Mouse (Mus musculus) myocyte (in vitro differentiated cells): ENCODE measurements around the gene Zbtb26. TPM values are rescaled to one million over a fixed set of nuclear protein-coding genes. Genes with fewer than 3 reads are reported as not detected.
A peak's percentile ranks its signal among the peaks of the same experiment; 100 is the strongest.

Experiments
- H3K27me3 ChIP-seq: one replicate; pipeline ENCODE4 v1.6.1; 2011; ENCODE audit not compliant: control insufficient read depth, insufficient read depth, insufficient read length
- H3K36me3 ChIP-seq: one replicate; pipeline ENCODE4 v1.6.1; 2011; ENCODE audit not compliant: control insufficient read depth, insufficient read depth
- H3K4me2 ChIP-seq: one replicate; pipeline ENCODE4 v1.6.1; 2011; ENCODE audit warnings: low read depth, control low read depth
- H3K4me3 ChIP-seq: one replicate; pipeline ENCODE4 v1.5.1; 2011; ENCODE audit warnings: mild to moderate bottlenecking, control low read depth, moderate library complexity
- H3K79me2 ChIP-seq: one replicate; pipeline ENCODE4 v1.6.1; 2011; ENCODE audit not compliant: control insufficient read depth, insufficient read depth
- H3ac ChIP-seq: one replicate; pipeline ENCODE4 v1.6.1; 2011; ENCODE audit not compliant: control insufficient read depth, insufficient read length
- CEBPB ChIP-seq: IDR thresholded peaks from 2 replicates; pipeline ENCODE4 v1.6.1; 2011; ENCODE audit warnings: mild to moderate bottlenecking, moderate library complexity; ENCODE audit not compliant: poor library complexity, insufficient read depth, severe bottlenecking
- E2F4 ChIP-seq: IDR thresholded peaks from one replicate; pipeline ENCODE4 v1.6.1; 2011; ENCODE audit warnings: mild to moderate bottlenecking, control low read depth, moderate library complexity; ENCODE audit not compliant: insufficient read depth
- MAX ChIP-seq: IDR thresholded peaks from one replicate; pipeline ENCODE4 v1.6.1; 2011; ENCODE audit warnings: low read depth, mild to moderate bottlenecking, control low read depth
- MYOD1 ChIP-seq, 3 experiments: IDR thresholded peaks; one replicate each; pipeline ENCODE4 v1.6.1; 2011; ENCODE audit warnings: control low read depth in 2 of 3, low read depth in 2 of 3, mild to moderate bottlenecking in 2 of 3, moderate library complexity in 1 of 3; ENCODE audit not compliant: insufficient read length in 2 of 3, control insufficient read depth in 1 of 3
- MYOG ChIP-seq, 3 experiments: IDR thresholded peaks; one replicate each; pipeline ENCODE4 v1.6.1; 2011; ENCODE audit warnings: control low read depth in 2 of 3, low read depth in 2 of 3, mild to moderate bottlenecking in 2 of 3; ENCODE audit not compliant: insufficient read length in 2 of 3, control insufficient read depth in 1 of 3, insufficient read depth in 1 of 3
- POLR2A ChIP-seq: IDR thresholded peaks from one replicate; pipeline ENCODE4 v1.6.1; 2011; ENCODE audit warnings: low read depth, mild to moderate bottlenecking, control low read depth, moderate library complexity; ENCODE audit not compliant: insufficient read length
- POLR2AphosphoS2 ChIP-seq: IDR thresholded peaks from one replicate; pipeline ENCODE4 v1.6.1; 2011; ENCODE audit warnings: low read depth, control low read depth; ENCODE audit not compliant: insufficient read length
- REST ChIP-seq: IDR thresholded peaks from one replicate; pipeline ENCODE4 v1.6.1; 2011; ENCODE audit warnings: mild to moderate bottlenecking, control low read depth, moderate library complexity; ENCODE audit not compliant: insufficient read depth, insufficient read length
- SRF ChIP-seq: IDR thresholded peaks from one replicate; pipeline ENCODE4 v1.6.1; 2011; ENCODE audit warnings: low read depth; ENCODE audit not compliant: control insufficient read depth, insufficient read length
- TCF12 ChIP-seq: IDR thresholded peaks from one replicate; pipeline ENCODE4 v1.6.1; 2011; ENCODE audit warnings: mild to moderate bottlenecking, control low read depth; ENCODE audit not compliant: poor library complexity, insufficient read depth, severe bottlenecking
- TCF3 ChIP-seq: IDR thresholded peaks from one replicate; pipeline ENCODE4 v1.6.1; 2011; ENCODE audit warnings: low read depth, control low read depth; ENCODE audit not compliant: insufficient read length
- USF1 ChIP-seq: IDR thresholded peaks from one replicate; pipeline ENCODE4 v1.6.1; 2011; ENCODE audit warnings: low read depth, mild to moderate bottlenecking, control low read depth, moderate library complexity
- polyA plus RNA-seq: library from polyadenylated mRNA; unstranded; fragments of >200 nt; fragmentation: generic; extraction: Trizol; gene quantifications from one replicate; pipeline ENCODE4 v1.2.1, GENCODE M21; 2012; ENCODE audit warnings: missing spikeins

Gene Zbtb26
- polyA plus RNA-seq, 1 experiment, result 0.97 TPM

- H3K79me2 ChIP-seq, result peaks cover 14% of the 10 kb centered on the region
- TF ChIP-seq MYOD1 (IDR thresholded peaks at IDR 0.05; ENCODE audit: control insufficient read depth in 1 of 3, insufficient read length in 2 of 3, low read depth in 2 of 3) (no peak), TCF3 (no peak), MYOG (IDR thresholded peaks at IDR 0.05; ENCODE audit: control insufficient read depth in 1 of 3, insufficient read depth in 1 of 3, insufficient read length in 2 of 3, low read depth in 2 of 3) (no peak), REST (no peak), USF1 (no peak), TCF12 (no peak), CEBPB (no peak), SRF (no peak), POLR2AphosphoS2 (no peak), POLR2A (no peak), E2F4 (no peak), MAX (no peak)
- no peak overlapping the region for H3ac ChIP-seq
- no peak overlapping the region for H3K4me3 ChIP-seq
- H3K27me3 ChIP-seq, result no peaks in the 10 kb centered on the region
- H3K4me2 ChIP-seq, result no peak overlapping the region
- peaks cover 32% of the 10 kb centered on the region for H3K36me3 ChIP-seq
These were observed 37.1 kb upstream of the Zbtb26 start for GRCm38 (mm10) chr2:37480039-37480438.

GRCm38 (mm10) chr2:37479559-37479958 lies 36.6 kb upstream of the Zbtb26 start:
- no peak for TF ChIP-seq POLR2A
- no peak for TF ChIP-seq TCF12
- no peak for TF ChIP-seq USF1
- TF ChIP-seq SRF, result no peak
- TF ChIP-seq POLR2AphosphoS2, result no peak
- no peak for TF ChIP-seq TCF3
- no peak for TF ChIP-seq REST
- TF ChIP-seq MYOD1 (IDR thresholded peaks at IDR 0.05; ENCODE audit: control insufficient read depth in 1 of 3, insufficient read length in 2 of 3, low read depth in 2 of 3), result no peak
- no peak for TF ChIP-seq E2F4
- no peak for TF ChIP-seq MAX
- no peak for TF ChIP-seq CEBPB
- no peak for TF ChIP-seq MYOG (IDR thresholded peaks at IDR 0.05; ENCODE audit: control insufficient read depth in 1 of 3, insufficient read depth in 1 of 3, insufficient read length in 2 of 3, low read depth in 2 of 3)
- H3K4me2 ChIP-seq, result no peak overlapping the region
- no peak overlapping the region for H3ac ChIP-seq
- H3K79me2 ChIP-seq, result peaks cover 14% of the 10 kb centered on the region
- peaks cover 37% of the 10 kb centered on the region for H3K36me3 ChIP-seq
- H3K4me3 ChIP-seq, result no peak overlapping the region
- no peaks in the 10 kb centered on the region for H3K27me3 ChIP-seq

GRCm38 (mm10) chr2:37466266-37466665 lies 23.3 kb upstream of the Zbtb26 start:
- Histone ChIP-seq H3K36me3 (peaks cover 15% of the 10 kb centered on the region), H3K27me3 (no peaks in the 10 kb centered on the region), H3ac (no peak overlapping the region), H3K79me2 (peaks cover 52% of the 10 kb centered on the region), H3K4me2 (no peak overlapping the region), H3K4me3 (no peak overlapping the region)
- TF ChIP-seq MAX, result no peak

GRCm38 (mm10) chr2:37460707-37461106 lies 17.8 kb upstream of the Zbtb26 start:
- TF ChIP-seq CEBPB (no peak), REST (no peak), MAX (no peak), POLR2A (no peak), TCF3 (no peak), SRF (no peak), MYOG (IDR thresholded peaks at IDR 0.05; ENCODE audit: control insufficient read depth in 1 of 3, insufficient read depth in 1 of 3, insufficient read length in 2 of 3, low read depth in 2 of 3) (no peak), TCF12 (no peak), E2F4 (no peak), MYOD1 (IDR thresholded peaks at IDR 0.05; ENCODE audit: control insufficient read depth in 1 of 3, insufficient read length in 2 of 3, low read depth in 2 of 3) (no peak), POLR2AphosphoS2 (no peak), USF1 (no peak)
- no peaks in the 10 kb centered on the region for H3K27me3 ChIP-seq
- no peaks in the 10 kb centered on the region for H3K36me3 ChIP-seq

GRCm38 (mm10) chr2:37452376-37452760 lies 9.4 kb upstream of the Zbtb26 start:
- peak overlapping the region; percentile 64 for H3K4me3 ChIP-seq
- H3ac ChIP-seq, result peak overlapping the region; percentile 80
- no peak for TF ChIP-seq CEBPB
- TF ChIP-seq MYOD1 (IDR thresholded peaks at IDR 0.05; ENCODE audit: control insufficient read depth in 1 of 3, insufficient read length in 2 of 3, low read depth in 2 of 3), result no peak
- TF ChIP-seq TCF12, result no peak
- TF ChIP-seq USF1, result no peak
- no peak for TF ChIP-seq SRF
- no peak for TF ChIP-seq MYOG (IDR thresholded peaks at IDR 0.05; ENCODE audit: control insufficient read depth in 1 of 3, insufficient read depth in 1 of 3, insufficient read length in 2 of 3, low read depth in 2 of 3)
- TF ChIP-seq E2F4, result no peak
- no peak for TF ChIP-seq MAX
- TF ChIP-seq REST, result no peak
- TF ChIP-seq POLR2AphosphoS2, result no peak
- TF ChIP-seq POLR2A, result no peak

More at GRCm38 (mm10) chr2:37460707-37461106, 17.8 kb upstream of the Zbtb26 start:
- H3K79me2 ChIP-seq, result peaks cover 93% of the 10 kb centered on the region
- H3K4me2 ChIP-seq, result no peak overlapping the region
- no peak overlapping the region for H3ac ChIP-seq
- H3K4me3 ChIP-seq, result no peak overlapping the region

More at GRCm38 (mm10) chr2:37452376-37452760, 9.4 kb upstream of the Zbtb26 start:
- no peaks in the 10 kb centered on the region for H3K36me3 ChIP-seq
- peak overlapping the region; percentile 87 for H3K4me2 ChIP-seq
- H3K79me2 ChIP-seq, result peaks cover 91% of the 10 kb centered on the region
- H3K27me3 ChIP-seq, result no peaks in the 10 kb centered on the region
